Mouse (Mus musculus): ENCODE results near the gene Hacd4.

GRCm38 (mm10) chr4:88476084-88476483 is 37.4 kb upstream of the Hacd4 start:
- TF ChIP-seq CTCF (IDR thresholded peaks at IDR 0.05; ENCODE audit: low read depth, low read length) (no peak), POLR2A (IDR thresholded peaks at IDR 0.05; ENCODE audit: borderline replicate concordance, low read depth, low read length) (no peak)

Measured in bone marrow macrophage, adult 2 months (primary cell).